Mouse (Mus musculus) midbrain, embryonic 15.5 days (tissue): ENCODE measurements around the gene Dusp12. TPM values are rescaled to one million over a fixed set of nuclear protein-coding genes. Genes with fewer than 3 reads are reported as not detected.
A peak's percentile ranks its signal among the peaks of the same experiment; 100 is the strongest.

Experiments
- ATAC-seq: fragments of 200-750 bp; cut with Nextera tagmentation; replicated peaks from 2 replicates; pipeline ENCODE4 v1.8.0; 2017; ENCODE audit warnings: moderate TSS enrichment
- H3K27ac ChIP-seq: fragments of 300-500 bp; sonication (generic); 2 replicates; pipeline ENCODE4 v1.5.1; 2015; ENCODE audit warnings: mild to moderate bottlenecking, inconsistent platforms
- H3K27me3 ChIP-seq: fragments of 300-500 bp; sonication (generic); replicated peaks from 2 replicates; pipeline ENCODE4 v1.6.1; 2015; ENCODE audit warnings: inconsistent platforms
- H3K36me3 ChIP-seq: fragments of 300-500 bp; sonication (generic); replicated peaks from 2 replicates; pipeline ENCODE4 v1.6.1; 2015; ENCODE audit warnings: inconsistent platforms
- H3K4me1 ChIP-seq: fragments of 300-500 bp; sonication (generic); 2 replicates; pipeline ENCODE4 v1.6.1; 2015; ENCODE audit warnings: inconsistent platforms
- H3K4me2 ChIP-seq: fragments of 300-500 bp; sonication (generic); 2 replicates; pipeline ENCODE4 v1.6.1; 2015; ENCODE audit warnings: inconsistent platforms, mild to moderate bottlenecking, moderate library complexity
- H3K4me3 ChIP-seq: fragments of 300-500 bp; sonication (generic); 2 replicates; pipeline ENCODE4 v1.5.1; 2015; ENCODE audit warnings: mild to moderate bottlenecking, inconsistent platforms
- H3K9ac ChIP-seq: fragments of 300-500 bp; sonication (generic); 2 replicates; pipeline ENCODE4 v1.6.1; 2015; ENCODE audit warnings: mild to moderate bottlenecking, inconsistent platforms
- H3K9me3 ChIP-seq: fragments of 300-500 bp; sonication (generic); 2 replicates; pipeline ENCODE4 v1.6.1; 2016; ENCODE audit warnings: inconsistent platforms
- WGBS: fragments of 180-500 bp; shearing (Covaris S2); methylation state at CpG from one replicate; pipeline ENCODE4 v1.1.7; 2015; ENCODE audit warnings: mixed read lengths; 5-methylcytosine and 5-hydroxymethylcytosine counted together
- polyA plus RNA-seq: library from polyadenylated mRNA; unstranded; fragments of >200 nt; fragmentation: Nextera tagmentation; extraction: Ambion mirVana; gene quantifications from 2 replicates; pipeline ENCODE4 v1.2.1, GENCODE M21; 2015

Dusp12 gene
- 42.2 and 54.0 TPM in 2 replicates for polyA plus RNA-seq

DNA sequence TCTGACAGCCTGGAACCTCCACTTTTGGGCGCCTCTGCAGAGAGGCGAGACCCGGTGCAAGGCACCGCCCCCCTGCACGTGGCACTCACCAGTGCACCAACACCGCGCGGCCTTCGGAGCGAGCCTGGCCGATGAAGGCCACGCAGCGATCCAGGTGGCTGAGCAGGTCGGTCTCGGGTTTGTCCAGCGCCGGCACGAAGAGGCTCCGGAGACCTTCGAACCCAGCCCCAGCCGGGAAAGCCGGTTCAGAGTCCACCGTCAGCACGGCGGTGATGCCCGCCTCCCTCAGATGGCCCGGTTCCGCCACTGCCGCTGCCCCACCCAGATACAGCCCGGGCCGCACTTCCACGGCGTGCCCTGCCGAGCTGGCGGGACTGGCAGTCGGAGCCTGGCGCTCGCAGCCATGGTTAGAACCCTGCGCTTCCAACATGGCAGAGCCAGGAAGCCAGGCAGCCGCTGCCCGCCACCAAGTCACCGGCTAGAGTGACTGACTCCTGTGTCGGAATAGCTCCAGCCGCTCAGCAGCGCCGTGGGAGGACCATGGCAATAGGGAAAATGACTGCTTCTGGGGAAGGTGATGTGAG, at the start of gene Dusp12, which contains the start of gene Gm26620:
Gene Dusp12 (minus strand): TSS at position 563 of the 584 bp plus-strand sequence.
Gene Gm26620 (plus strand): TSS at position 88 of the 584 bp plus-strand sequence.
- Histone ChIP-seq H3K27ac (peak within 1 kb of the TSS; percentile 88), H3K9me3 (no peaks in the 10 kb centered on the region), H3K27me3 (no peaks in the 10 kb centered on the region), H3K4me1 (peaks cover 22% of the 10 kb centered on the region), H3K4me3 (peak within 1 kb of the TSS; percentile 85), H3K9ac (peak within 1 kb of the TSS; percentile 93), H3K36me3 (peaks cover 4% of the 10 kb centered on the region; the same call in 1 of the 2 replicates), H3K4me2 (peak within 1 kb of the TSS; percentile 62)
- under 1% methylated on average over 46 of the region's 46 CpGs for WGBS
- ATAC-seq = peak; percentile 97

GRCm38 (mm10) chr1:170934383-170934782, 49.0 kb upstream of the Dusp12 start:
- Histone ChIP-seq H3K4me1 (no peaks in the 10 kb centered on the region), H3K27me3 (no peaks in the 10 kb centered on the region), H3K27ac (no peak overlapping the region), H3K4me3 (no peak overlapping the region), H3K4me2 (no peak overlapping the region), H3K36me3 (no peaks in the 10 kb centered on the region), H3K9ac (no peak overlapping the region), H3K9me3 (no peaks in the 10 kb centered on the region)
- ATAC-seq = no peak
- 84% methylated on average over 2 of the region's 2 CpGs for WGBS

GRCm38 (mm10) chr1:170933940-170934339, 48.6 kb upstream of the Dusp12 start:
- H3K9me3 ChIP-seq = no peaks in the 10 kb centered on the region
- H3K27ac ChIP-seq = no peak overlapping the region
- WGBS = 80% methylated on average over 1 of the region's 1 CpGs
- no peak overlapping the region for H3K4me3 ChIP-seq
- no peak overlapping the region for H3K9ac ChIP-seq
- ATAC-seq = no peak
- H3K4me2 ChIP-seq = no peak overlapping the region
- H3K4me1 ChIP-seq = no peaks in the 10 kb centered on the region
- H3K36me3 ChIP-seq = no peaks in the 10 kb centered on the region
- H3K27me3 ChIP-seq = no peaks in the 10 kb centered on the region

DNA sequence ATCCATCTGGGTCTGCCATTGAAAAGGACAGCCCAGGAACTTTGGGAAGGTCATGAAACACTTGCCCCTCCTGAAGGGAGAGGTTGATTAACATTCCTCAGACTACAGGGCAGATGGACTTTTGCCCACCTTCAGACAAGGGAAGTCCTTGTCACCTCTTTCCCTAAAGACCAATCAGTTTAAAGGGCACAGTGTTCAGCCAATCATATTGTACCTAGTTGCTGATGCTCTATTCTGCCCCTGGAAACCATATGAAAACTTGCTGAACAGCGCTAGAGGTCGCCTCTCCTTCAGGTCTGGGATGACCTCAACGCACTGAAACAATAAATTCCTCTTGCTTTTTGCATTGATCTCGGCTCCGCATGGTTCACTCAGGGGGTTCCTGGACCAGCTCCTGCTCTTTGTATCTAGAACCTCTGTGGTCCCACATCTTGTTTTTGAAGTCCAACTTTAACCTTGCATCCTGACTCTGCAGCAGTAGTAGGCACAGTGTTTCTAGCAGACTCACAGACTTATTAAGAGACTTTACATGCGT, 48.1 kb upstream of the Dusp12 start:
- Histone ChIP-seq H3K36me3 (no peaks in the 10 kb centered on the region), H3K4me2 (no peak overlapping the region), H3K27ac (no peak overlapping the region), H3K4me1 (no peaks in the 10 kb centered on the region), H3K4me3 (no peak overlapping the region), H3K27me3 (no peaks in the 10 kb centered on the region), H3K9ac (no peak overlapping the region), H3K9me3 (no peaks in the 10 kb centered on the region)
- WGBS = 77% methylated on average over 6 of the region's 6 CpGs
- ATAC-seq = no peak

DNA sequence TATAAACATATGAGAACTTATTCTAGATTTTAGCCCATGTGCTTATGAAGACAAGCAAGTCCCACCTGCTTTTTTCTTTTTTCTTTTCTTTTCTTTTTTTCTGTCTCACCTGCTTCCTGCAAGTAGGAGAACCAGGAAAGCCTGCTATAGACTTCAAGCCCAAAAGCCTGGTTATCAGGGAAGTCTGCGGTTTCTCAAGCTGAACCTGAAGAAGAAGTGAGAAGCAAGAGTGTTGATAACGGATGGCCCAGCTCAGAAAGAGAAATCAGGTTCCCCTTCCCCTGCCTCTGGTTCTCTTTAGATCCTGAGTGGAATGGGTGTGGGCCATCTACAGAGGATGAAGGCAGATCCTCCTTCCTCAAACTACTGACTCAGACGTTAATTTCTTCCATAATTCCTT, 46.7 kb upstream of the Dusp12 start:
- 92% methylated on average over 3 of the region's 3 CpGs for WGBS
- H3K4me3 ChIP-seq = no peak overlapping the region
- H3K4me2 ChIP-seq = no peak overlapping the region
- H3K27me3 ChIP-seq = no peaks in the 10 kb centered on the region
- no peak for ATAC-seq
- no peak overlapping the region for H3K27ac ChIP-seq
- H3K4me1 ChIP-seq = no peaks in the 10 kb centered on the region
- no peaks in the 10 kb centered on the region for H3K9me3 ChIP-seq
- H3K36me3 ChIP-seq = no peaks in the 10 kb centered on the region
- no peak overlapping the region for H3K9ac ChIP-seq

DNA sequence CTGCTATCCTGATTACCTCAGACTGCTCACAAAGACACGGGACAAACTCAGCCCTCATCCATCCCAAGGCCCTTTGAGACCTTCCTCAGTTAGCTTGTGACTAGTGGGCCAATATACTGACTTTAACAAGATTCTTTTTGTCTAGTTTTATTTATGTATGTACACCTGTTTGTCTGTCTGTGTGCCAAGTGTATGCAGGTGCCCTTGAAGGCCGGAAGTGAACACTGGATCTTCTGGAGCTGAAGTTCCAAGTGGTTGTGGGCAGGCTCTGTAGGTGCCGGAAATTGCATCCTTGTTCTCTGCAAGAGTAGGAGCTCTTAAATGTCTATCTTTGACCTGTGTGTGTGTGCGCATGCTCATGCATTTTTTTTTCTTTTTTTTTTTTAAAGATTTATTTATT, 43.9 kb upstream of the Dusp12 start:
- H3K36me3 ChIP-seq = no peaks in the 10 kb centered on the region
- no peaks in the 10 kb centered on the region for H3K9me3 ChIP-seq
- no peaks in the 10 kb centered on the region for H3K4me1 ChIP-seq
- no peak overlapping the region for H3K4me2 ChIP-seq
- H3K9ac ChIP-seq = no peak overlapping the region
- no peak overlapping the region for H3K27ac ChIP-seq
- ATAC-seq = no peak
- 80% methylated on average over 4 of the region's 4 CpGs for WGBS
- no peak overlapping the region for H3K4me3 ChIP-seq
- no peaks in the 10 kb centered on the region for H3K27me3 ChIP-seq

DNA sequence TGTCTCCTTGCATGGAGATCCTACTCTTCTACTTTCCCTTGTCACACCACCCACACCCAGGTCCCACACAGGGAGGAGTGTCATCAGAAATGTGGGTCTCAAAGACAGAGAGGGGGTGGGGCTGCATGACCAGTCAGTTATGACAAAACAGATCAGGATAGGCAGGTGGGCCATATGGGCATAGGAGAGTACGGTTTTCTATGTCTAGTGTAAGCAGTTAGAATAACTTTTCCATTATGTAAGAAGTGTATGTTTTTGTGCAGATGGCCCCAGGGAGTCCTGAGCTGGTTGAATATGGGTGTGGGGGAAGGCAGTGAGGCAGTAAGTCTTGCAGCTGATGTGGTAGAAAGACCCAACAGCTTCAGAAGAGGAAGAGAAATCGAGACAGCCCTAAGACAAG, 43.1 kb upstream of the Dusp12 start:
- WGBS = 81% methylated on average over 2 of the region's 2 CpGs
- Histone ChIP-seq H3K4me3 (no peak overlapping the region), H3K9ac (no peak overlapping the region), H3K36me3 (no peaks in the 10 kb centered on the region), H3K27ac (no peak overlapping the region), H3K9me3 (no peaks in the 10 kb centered on the region), H3K4me2 (no peak overlapping the region), H3K4me1 (no peaks in the 10 kb centered on the region), H3K27me3 (no peaks in the 10 kb centered on the region)
- no peak for ATAC-seq

GRCm38 (mm10) chr1:170927378-170927777, 42.0 kb upstream of the Dusp12 start, which contains the start of gene Fcrla:
Fcrla (minus strand) TSS chr1:170927583.
- H3K36me3 ChIP-seq = no peaks in the 10 kb centered on the region
- WGBS = 81% methylated on average over 3 of the region's 3 CpGs

DNA sequence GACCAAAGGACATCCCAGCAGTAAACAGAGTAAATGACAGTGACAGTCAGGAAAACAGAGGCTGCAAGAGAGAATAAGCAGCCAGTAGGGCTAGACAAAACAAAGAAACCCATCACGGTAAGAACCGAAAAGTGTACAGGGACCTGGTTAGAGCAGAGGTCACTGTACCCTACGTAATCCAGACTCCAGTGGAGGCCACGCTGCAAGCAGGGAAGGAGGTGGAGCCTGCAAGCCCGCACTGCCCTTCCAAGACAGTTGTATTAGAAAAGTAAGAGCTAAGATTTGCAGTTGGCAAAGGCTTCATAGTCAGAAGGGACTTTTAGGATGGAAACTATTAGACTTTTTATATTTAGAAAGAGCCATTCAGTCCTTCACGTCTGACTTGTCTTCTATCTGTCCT, 41.6 kb upstream of the Dusp12 start:
- Histone ChIP-seq H3K4me3 (no peak overlapping the region), H3K9me3 (no peaks in the 10 kb centered on the region), H3K4me2 (no peak overlapping the region), H3K27ac (no peak overlapping the region), H3K36me3 (no peaks in the 10 kb centered on the region), H3K27me3 (no peaks in the 10 kb centered on the region), H3K9ac (no peak overlapping the region), H3K4me1 (no peaks in the 10 kb centered on the region)
- no peak for ATAC-seq
- 65% methylated on average over 6 of the region's 6 CpGs for whole genome bisulfite sequencing

More at GRCm38 (mm10) chr1:170927378-170927777, 42.0 kb upstream of the Dusp12 start, which contains the start of gene Fcrla:
- Histone ChIP-seq H3K4me3 (no peak within 1 kb of the TSS), H3K4me2 (no peak within 1 kb of the TSS), H3K9ac (no peak within 1 kb of the TSS), H3K4me1 (no peaks in the 10 kb centered on the region), H3K27ac (no peak within 1 kb of the TSS), H3K27me3 (no peaks in the 10 kb centered on the region), H3K9me3 (no peaks in the 10 kb centered on the region)
- no peak for ATAC-seq

DNA sequence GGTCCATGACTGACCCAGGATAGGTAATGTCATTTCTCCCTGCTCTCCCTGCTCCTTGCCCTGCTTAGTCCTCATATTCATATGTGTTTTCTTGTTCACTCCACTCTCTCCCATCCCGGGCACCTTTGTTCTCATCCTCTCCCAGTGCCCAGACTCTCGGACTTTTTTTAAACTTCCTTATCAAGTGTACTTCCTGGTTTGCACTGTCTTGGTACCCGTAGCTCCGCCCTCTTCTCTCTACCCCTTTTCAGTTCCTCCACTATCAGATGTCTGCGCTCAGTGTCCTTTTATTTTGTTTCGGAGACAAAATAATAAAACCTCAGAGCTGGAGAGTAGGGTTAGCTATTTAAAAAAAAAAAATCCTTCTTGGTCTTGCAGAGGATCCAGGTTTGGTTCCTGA, 39.1 kb upstream of the Dusp12 start:
- no peak for ATAC-seq
- Histone ChIP-seq H3K4me2 (no peak overlapping the region), H3K9ac (no peak overlapping the region), H3K36me3 (no peaks in the 10 kb centered on the region), H3K27ac (no peak overlapping the region), H3K27me3 (no peaks in the 10 kb centered on the region), H3K4me3 (no peak overlapping the region), H3K4me1 (no peaks in the 10 kb centered on the region), H3K9me3 (no peaks in the 10 kb centered on the region)
- WGBS = 87% methylated on average over 6 of the region's 6 CpGs

- Histone ChIP-seq H3K9me3 (no peaks in the 10 kb centered on the region), H3K4me2 (no peak overlapping the region), H3K4me3 (no peak overlapping the region), H3K4me1 (no peaks in the 10 kb centered on the region), H3K27ac (no peak overlapping the region), H3K9ac (no peak overlapping the region), H3K27me3 (no peaks in the 10 kb centered on the region), H3K36me3 (no peaks in the 10 kb centered on the region)
- 95% methylated on average over 8 of the region's 8 CpGs for WGBS
- ATAC-seq = no peak
Measured at GRCm38 (mm10) chr1:170919308-170919707, 34.0 kb upstream of the Dusp12 start.

GRCm38 (mm10) chr1:170915657-170916056, 30.3 kb upstream of the Dusp12 start:
- no peak for ATAC-seq
- no peak overlapping the region for H3K4me2 ChIP-seq
- no peak overlapping the region for H3K4me3 ChIP-seq
- no peaks in the 10 kb centered on the region for H3K36me3 ChIP-seq
- no peak overlapping the region for H3K9ac ChIP-seq
- no peak overlapping the region for H3K27ac ChIP-seq
- whole genome bisulfite sequencing = 79% methylated on average over 5 of the region's 5 CpGs
- no peaks in the 10 kb centered on the region for H3K9me3 ChIP-seq
- H3K27me3 ChIP-seq = no peaks in the 10 kb centered on the region
- H3K4me1 ChIP-seq = no peaks in the 10 kb centered on the region
